Mouse (Mus musculus): Measurements from ENCODE around the gene Pigc.

- TF ChIP-seq EP300 (IDR thresholded peaks at IDR 0.05; ENCODE audit: low read depth): no peak
- TF ChIP-seq CTCF (IDR thresholded peaks at IDR 0.05; ENCODE audit: low read depth): no peak
Observed at GRCm38 (mm10) chr1:161952599-161952998, 16.4 kb upstream of the Pigc start.
